Mouse (Mus musculus) urinary bladder, postnatal 0 days (tissue): ENCODE results near the gene Gm30191. TPM values are rescaled to one million over a fixed set of nuclear protein-coding genes. Genes with fewer than 3 reads are reported as not detected.

Experiments
- polyA plus RNA-seq: library from polyadenylated mRNA; unstranded; fragments of >200 nt; fragmentation: Nextera tagmentation; extraction: Ambion mirVana; gene quantifications from 2 replicates; pipeline ENCODE4 v1.2.1, GENCODE M21; 2015

The Gm30191 gene
- not detected in 2 replicates for polyA plus RNA-seq

GRCm38 (mm10) chr4:134246719-134247258, at the start of gene Gm30191:
Gm30191 (plus strand) TSS chr4:134246935.

GRCm38 (mm10) chr4:134202904-134203303, 43.8 kb upstream of the Gm30191 start, which contains the start of gene Gm7534:
Gm7534 (minus strand) TSS chr4:134203004.

GRCm38 (mm10) chr4:134227194-134227593, 19.5 kb upstream of the Gm30191 start, which contains the start of gene Catsper4:
Catsper4 (minus strand) TSS chr4:134227383.

GRCm38 (mm10) chr4:134238279-134238651, 8.5 kb upstream of the Gm30191 start, which contains the start of gene Cnksr1:
Cnksr1 (minus strand) TSS chr4:134238399.

GRCm38 (mm10) chr4:134243516-134244250, 3.1 kb upstream of the Gm30191 start, which contains the start of gene E130218I03Rik:
E130218I03Rik (plus strand) TSS chr4:134243662.

GRCm38 (mm10) chr4:134245148-134245843, 1.4 kb upstream of the Gm30191 start, which contains the start of gene Zfp593:
Zfp593 (minus strand) TSS chr4:134245592.

GRCm38 (mm10) chr4:134253722-134254324, 7.1 kb downstream of the Gm30191 start, which contains the start of gene Grrp1:
Grrp1 (minus strand) TSS chr4:134254106.

GRCm38 (mm10) chr4:134287575-134288025, 40.9 kb downstream of the Gm30191 start, which contains the start of gene Pdik1l:
Pdik1l (minus strand) TSS chr4:134287895.

Other genes starting within 250 kb of the Gm30191 start
- 22.6 and 23.7 TPM in 2 replicates for gene Dhdds, start 246.0 kb upstream of the Gm30191 start, polyA plus RNA-seq
- gene Lin28a, start 228.1 kb upstream of the Gm30191 start, polyA plus RNA-seq: 0.04 TPM in 1 of 2 replicates, not detected in the other
- gene Zfp683, start 193.1 kb upstream of the Gm30191 start, polyA plus RNA-seq: not detected in 2 replicates
- gene Crybg2, start 186.1 kb upstream of the Gm30191 start, polyA plus RNA-seq: 9.6 and 12.5 TPM in 2 replicates
- gene Cd52, start 151.9 kb upstream of the Gm30191 start, polyA plus RNA-seq: 10.4 and 33.2 TPM in 2 replicates
- 0.89 and 2.1 TPM in 2 replicates for gene Ubxn11, start 144.4 kb upstream of the Gm30191 start, polyA plus RNA-seq
- gene Sh3bgrl3, start 118.1 kb upstream of the Gm30191 start, polyA plus RNA-seq: 314 and 368 TPM in 2 replicates
- gene Cep85, start 59.8 kb upstream of the Gm30191 start, polyA plus RNA-seq: 26.9 and 31.1 TPM in 2 replicates
- not detected in 2 replicates for gene Gm7534, start 43.9 kb upstream of the Gm30191 start, polyA plus RNA-seq
- 0.11 and 0.18 TPM in 2 replicates for gene Catsper4, start 19.6 kb upstream of the Gm30191 start, polyA plus RNA-seq
- 4.3 and 5.0 TPM in 2 replicates for gene Cnksr1, start 8.5 kb upstream of the Gm30191 start, polyA plus RNA-seq
- gene E130218I03Rik, start 3.3 kb upstream of the Gm30191 start, polyA plus RNA-seq: 0.19 and 0.24 TPM in 2 replicates
- 11.3 and 12.5 TPM in 2 replicates for gene Zfp593, start 1.3 kb upstream of the Gm30191 start, polyA plus RNA-seq
- 3.6 and 4.0 TPM in 2 replicates for gene Grrp1, start 7.2 kb downstream of the Gm30191 start, polyA plus RNA-seq
- 9.0 and 10.1 TPM in 2 replicates for gene Pdik1l, start 41.0 kb downstream of the Gm30191 start, polyA plus RNA-seq
- 0.43 and 1.0 TPM in 2 replicates for gene Trim63, start 68.2 kb downstream of the Gm30191 start, polyA plus RNA-seq
- 0.12 and 0.29 TPM in 2 replicates for gene Slc30a2, start 96.2 kb downstream of the Gm30191 start, polyA plus RNA-seq
- gene Extl1, start 136.9 kb downstream of the Gm30191 start, polyA plus RNA-seq: 6.4 and 7.1 TPM in 2 replicates
- gene Pafah2, start 149.4 kb downstream of the Gm30191 start, polyA plus RNA-seq: 9.7 and 10.3 TPM in 2 replicates
- gene Stmn1, start 221.4 kb downstream of the Gm30191 start, polyA plus RNA-seq: 204 and 269 TPM in 2 replicates
- gene Paqr7, start 249.8 kb downstream of the Gm30191 start, polyA plus RNA-seq: 12.6 and 14.1 TPM in 2 replicates